Mouse (Mus musculus) ovary, postnatal 10 days (tissue): ENCODE results near the gene Bcar1.

Experiments used
- DNase-seq: peaks from one replicate; pipeline ENCODE4 v3.0.0; 2022; ENCODE audit warnings: low spot score

Bcar1 gene

GRCm38 (mm10) chr8:111736321-111736720, 7.3 kb downstream of the Bcar1 start:
- DNase-seq, result no peak

DNA sequence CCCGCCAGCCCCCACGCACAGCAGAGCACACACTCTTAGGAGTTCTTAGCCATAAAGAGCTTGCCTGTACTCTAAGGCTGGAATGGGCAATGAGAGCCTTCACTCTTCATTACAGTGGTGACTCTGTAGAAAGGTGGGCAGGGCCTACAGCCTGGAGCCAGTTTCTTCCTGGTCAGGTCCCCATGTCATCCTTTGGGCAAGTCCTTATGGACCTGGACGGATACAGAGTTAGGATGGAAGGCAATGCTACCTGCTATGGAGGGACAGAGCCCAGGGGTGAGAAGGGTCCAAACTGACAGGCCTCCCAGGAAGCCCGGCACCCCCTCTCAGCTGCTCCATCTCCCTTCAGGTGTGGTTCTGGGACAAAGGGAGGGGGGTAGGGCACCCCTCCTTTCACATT, 7.8 kb downstream of the Bcar1 start:
- DNase-seq, result no peak

DNA sequence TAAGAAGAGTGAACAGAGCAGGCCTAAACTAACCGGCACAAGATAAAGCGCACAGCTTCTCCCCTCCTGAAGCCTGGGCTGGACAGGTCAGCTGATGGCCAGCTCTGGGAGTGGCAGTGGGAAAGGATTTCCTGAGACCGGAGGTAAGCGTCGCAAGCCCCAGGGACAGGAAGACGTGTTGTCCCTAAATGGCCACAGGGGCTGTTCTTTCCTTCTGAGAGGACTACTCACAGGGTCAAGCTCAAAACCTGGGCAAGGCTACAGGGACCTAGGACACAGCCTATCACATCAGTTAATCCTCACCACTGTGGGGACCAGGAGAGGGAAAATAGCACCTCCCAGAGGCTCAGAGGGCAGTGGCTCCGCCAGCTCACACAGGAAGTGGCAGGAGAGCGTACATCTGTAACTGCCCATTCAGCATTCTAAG, 8.3 kb downstream of the Bcar1 start:
- no peak for DNase-seq

DNA sequence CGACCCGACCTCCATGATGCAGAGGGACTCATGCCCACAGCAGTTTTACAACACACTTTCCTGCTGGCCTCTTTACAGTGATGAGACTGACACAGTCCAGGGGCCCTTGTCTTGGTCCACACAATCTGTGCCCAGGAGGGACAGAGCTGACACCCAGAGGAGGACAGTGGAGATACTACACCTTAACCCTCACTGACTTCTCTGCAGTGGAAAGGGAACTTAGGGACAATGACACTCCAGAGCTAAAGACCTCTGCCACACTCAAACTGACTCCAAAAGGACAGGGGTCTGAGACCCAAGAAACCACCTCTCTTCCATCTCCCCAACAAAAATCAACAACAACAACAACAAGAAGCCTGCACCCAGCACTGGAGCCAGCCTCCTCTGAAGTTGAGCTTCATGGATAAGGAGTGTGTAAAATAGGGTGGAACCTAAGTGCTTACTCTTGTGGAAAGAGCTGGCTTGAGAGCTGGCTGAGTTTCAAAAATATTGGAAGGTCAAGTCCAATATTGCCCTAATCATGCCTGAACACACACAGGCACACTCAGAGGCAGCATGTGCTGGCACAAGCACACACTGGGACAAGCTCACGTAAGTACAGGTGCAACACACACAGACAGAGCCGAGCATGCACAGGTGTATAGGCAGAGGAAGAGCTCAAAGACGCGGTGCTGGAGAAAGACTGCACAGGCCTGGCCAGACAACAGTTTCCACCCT, 9.2 kb downstream of the Bcar1 start:
- no peak for DNase-seq

GRCm38 (mm10) chr8:111733581-111734243, 9.9 kb downstream of the Bcar1 start:
- no peak for DNase-seq

GRCm38 (mm10) chr8:111732406-111733085, 11.1 kb downstream of the Bcar1 start:
- DNase-seq, result no peak

GRCm38 (mm10) chr8:111732004-111732403, 11.6 kb downstream of the Bcar1 start:
- DNase-seq, result peak; percentile 98

DNA sequence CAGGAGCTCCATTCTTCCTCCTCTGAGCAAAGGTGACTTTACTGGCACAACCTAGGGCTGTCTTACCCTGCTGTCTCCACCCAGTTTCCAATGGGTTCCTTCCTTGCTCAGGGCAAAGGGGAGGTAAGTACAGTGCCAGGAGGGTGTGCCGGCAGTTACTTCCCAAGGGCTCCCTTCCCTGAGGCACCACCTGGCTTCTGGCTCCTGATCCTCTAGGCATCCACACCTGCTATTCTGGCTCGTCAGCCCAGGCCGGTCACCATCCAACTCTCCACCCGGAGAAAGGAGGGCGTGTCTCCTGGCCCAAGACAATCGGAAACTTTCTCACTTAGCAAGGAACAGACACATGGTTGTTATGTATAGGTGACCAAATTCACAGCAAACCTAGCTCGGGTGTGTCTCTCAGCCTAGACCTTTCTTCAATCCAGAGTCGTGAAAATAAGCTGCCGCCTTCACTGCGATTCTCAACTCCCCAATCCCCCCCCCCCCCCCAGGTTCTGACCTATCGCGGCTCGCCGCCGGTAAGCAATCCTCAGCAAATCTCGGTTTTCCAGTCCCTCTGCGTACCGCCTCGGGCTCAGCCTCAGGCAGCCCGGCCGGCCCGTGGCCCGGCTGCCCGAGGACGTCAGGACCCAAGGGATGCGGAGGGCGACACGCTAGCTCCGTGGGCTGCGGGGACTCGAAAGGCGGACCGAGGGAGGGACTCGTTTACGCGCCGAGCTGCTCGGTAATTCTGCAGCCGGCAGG, 12.2 kb downstream of the Bcar1 start:
- DNase-seq, result no peak

- DNase-seq, result no peak
These were observed 14.1 kb downstream of the Bcar1 start for GRCm38 (mm10) chr8:111729233-111730170.

- DNase-seq, result no peak
These were observed 15.1 kb downstream of the Bcar1 start for GRCm38 (mm10) chr8:111728481-111728880.

DNA sequence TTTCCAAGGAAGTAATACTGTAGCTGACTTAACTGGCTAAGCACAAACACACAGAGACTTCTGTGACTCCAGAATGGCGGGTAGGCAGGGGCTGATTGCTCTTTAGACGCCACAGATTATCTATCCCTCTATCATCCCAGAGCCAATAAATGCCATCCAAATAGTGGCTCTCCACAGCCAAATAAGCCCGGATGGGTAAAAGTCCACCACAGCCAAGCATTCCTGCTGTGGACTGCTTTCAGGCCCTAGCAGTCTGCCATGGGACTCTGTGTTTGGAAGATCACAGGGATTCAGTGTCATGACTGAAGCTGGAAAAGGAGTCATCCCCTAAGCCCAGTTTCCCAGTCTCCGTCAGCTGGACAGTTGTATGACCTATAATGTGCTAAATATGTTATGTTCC, 16.1 kb downstream of the Bcar1 start:
- no peak for DNase-seq

GRCm38 (mm10) chr8:111726102-111726900, 17.3 kb downstream of the Bcar1 start:
- no peak for DNase-seq

DNA sequence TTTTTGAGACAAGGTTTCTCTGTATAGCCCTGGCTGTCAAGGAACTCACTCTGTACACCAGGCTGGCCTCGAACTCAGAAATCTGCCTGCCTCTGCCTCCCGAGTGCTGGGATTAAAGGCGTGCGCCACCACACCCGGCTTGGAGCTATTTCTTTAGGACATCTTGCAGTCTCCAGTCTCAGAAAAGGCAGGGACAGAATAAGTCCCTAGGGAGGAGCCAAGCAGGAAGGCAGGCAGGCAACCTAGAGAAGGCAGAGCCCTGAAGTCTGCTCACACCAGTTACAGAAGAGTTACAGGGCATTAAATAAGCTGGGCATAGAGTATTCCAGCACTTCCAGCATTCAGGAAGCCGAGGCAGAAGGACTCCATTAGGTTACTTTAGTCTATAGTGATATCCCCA, 18.3 kb downstream of the Bcar1 start:
- no peak for DNase-seq

DNA sequence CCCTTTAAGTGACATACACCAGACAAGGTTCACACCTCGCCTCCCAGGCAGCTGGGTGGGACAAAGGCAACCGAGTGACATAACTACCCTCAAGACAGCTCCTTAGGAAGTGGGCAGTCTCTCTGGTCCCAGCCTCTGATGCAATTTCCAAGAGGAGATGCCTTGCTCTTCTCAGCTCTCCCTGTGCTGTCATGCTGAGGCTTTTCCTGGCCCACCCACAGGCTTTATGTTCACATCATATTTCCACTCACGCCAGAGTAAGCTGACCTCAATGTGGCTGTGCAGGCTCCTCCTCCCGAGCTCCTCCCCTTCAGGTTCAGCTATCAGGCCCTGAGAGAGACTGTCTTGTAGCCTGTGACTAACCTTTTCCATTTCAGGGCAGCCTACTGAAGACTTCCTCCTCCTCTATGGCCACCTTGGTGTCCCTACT, 23.5 kb downstream of the Bcar1 start:
- DNase-seq, result no peak

DNA sequence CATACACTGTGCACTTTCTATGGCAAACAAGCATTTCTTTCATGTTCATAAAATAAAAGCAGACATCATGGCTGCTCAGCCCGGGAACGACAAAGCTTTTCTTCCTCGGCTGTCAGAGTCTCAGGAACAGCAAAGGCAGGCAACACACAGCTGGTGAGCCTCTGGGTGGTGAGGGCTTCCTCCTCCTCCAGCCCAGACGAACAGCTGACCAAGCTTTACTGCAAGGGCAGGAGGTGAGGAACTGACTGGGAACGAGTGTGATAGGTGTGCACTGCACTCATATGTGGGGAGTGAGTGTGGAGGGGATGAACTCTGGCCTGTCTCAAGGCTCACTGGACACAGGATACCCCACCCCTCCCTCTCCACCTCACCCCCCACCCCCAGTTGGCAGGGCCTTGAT, 24.7 kb downstream of the Bcar1 start:
- no peak for DNase-seq

DNA sequence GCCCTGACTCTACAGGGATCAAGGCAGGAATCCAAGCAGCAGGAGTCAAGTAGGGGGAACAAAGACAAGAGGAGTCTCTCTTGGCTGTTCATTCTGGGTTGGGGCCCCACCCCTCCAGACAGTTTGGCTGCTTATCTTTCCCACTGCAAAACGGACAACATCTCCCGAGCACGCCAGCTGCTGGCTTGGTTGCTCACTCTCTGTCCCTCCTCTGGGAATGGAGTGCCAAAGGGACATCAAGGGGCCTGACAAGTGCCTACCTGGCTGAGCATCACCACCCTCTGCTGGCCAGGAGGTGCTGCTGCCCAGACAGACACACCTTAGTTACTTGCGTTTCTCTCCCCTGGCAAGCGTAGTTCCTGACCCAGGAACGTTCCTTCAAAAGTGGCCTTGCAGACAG, 25.7 kb downstream of the Bcar1 start:
- no peak for DNase-seq

GRCm38 (mm10) chr8:111717488-111717792, 26.2 kb downstream of the Bcar1 start:
- no peak for DNase-seq

DNA sequence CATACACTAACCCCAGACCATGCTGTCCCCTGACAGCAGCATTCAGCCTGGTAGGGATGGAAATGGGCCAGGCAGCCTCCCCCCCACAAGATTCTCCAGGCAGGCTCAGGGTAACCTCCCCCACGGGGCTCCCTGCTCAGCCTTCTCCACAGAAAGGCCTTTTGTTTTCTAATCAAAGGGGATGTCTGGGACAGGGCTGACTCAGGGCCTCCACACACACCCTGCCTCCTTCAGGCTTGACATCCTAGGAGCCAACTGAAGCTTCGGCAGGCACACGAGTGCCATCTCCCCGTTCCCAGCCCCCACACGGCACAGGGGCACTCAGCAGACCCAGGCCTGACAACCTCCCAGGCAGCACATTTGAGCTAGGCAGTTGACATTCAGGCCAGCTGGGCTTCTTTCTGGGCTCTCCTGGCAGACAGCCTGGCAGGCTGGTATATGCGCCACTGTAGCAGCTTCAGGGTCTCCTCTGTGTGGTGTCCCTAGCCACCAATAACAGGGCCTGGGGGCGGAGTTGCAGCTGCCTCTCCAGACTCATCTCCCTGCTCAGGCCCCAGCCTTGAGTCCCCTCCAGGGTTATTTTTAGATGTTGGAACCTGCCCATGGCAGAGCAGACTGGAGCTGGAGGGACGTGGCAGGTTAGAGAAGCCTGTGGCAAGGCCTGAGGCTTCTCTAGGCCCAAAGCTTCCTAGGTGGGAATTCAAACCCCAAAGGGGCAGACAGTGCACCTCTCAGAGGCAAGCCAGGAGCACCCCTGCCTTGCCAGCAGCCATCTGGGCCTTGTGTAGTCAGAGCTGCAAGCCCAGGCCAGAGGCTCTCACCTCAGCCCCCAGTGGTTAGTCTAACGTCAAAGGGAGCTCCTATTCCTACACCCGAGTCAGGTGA, 26.8 kb downstream of the Bcar1 start:
- DNase-seq, result no peak

DNA sequence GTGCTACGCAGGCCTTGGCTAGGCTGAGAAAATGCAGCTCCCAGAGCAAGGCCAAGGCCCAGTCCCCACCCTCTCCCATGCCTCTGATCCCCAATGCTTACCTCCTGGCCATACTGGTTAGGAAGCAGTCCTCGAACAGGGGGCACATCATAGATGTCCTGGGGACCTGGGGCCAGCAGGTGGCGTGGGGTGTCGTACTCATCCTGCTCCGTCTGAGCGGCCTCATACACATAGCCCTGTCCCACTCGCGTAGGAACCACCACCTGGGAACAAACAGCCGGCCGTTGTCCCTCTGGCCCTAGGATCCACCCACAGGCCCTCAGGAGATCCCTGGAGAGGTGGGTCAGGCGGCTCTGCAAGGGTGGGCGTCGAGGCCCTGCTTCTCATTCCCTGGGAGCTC, 28.1 kb downstream of the Bcar1 start:
- DNase-seq, result no peak

DNA sequence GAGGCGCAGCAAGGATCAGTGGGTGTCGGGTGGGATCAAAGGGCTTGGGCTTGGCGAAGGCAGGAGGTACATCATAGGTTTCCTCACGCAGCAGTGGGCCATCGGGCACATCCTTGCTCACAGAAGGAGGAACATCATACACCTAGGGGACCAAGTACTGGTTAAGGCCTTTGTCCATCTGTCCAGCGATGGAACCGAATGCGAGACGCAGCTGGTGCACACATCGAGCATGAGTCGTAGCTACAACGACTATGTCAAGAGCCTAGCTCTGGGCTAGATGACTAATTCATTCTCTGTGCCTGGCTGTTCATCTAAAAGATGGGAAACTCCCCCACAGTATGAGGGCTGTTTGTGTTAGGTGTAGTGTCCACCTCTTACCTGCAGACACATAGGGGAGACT, 29.3 kb downstream of the Bcar1 start:
- DNase-seq, result no peak
